Mouse (Mus musculus) G1E (cell line): Measurements from ENCODE around the gene Rad51ap2.

Source experiments
- CTCF ChIP-seq: IDR thresholded peaks from 2 replicates; pipeline ENCODE4 v1.5.1; 2012; ENCODE audit warnings: low read depth, low read length, inconsistent platforms, mixed read lengths
- GATA1 ChIP-seq: IDR thresholded peaks from 2 replicates; pipeline ENCODE4 v1.6.1; 2012; ENCODE audit warnings: borderline replicate concordance, low read length, inconsistent platforms, mixed read lengths
- POLR2AphosphoS5 ChIP-seq: IDR thresholded peaks from 2 replicates; pipeline ENCODE4 v1.6.1; 2012; ENCODE audit warnings: low read depth, low read length, inconsistent platforms; ENCODE audit not compliant: insufficient replicate concordance

DNA sequence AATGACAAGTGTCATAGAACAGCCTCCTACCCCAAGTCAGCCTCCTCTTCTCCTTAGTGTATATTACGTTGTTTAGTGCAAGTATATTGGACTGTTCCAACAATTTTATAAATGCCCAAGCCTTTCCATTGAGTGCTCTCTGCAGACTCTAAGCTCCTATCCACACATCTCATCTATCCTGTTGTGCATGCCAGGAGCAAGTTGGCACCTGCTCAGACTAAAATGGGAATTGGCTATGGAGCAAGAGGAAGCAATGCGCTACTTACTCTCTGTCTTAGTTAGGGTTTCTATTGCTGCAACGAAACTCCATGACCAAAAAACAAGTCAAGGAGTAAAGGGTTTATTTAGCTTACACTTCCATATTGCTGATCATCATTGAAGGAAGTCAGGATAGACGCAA is 48.2 kb upstream of the Rad51ap2 start:
- TF ChIP-seq CTCF (no peak), POLR2AphosphoS5 (no peak), GATA1 (no peak)
